Mouse (Mus musculus): ENCODE results near the gene Zfp112. TPM values are rescaled to one million over a fixed set of nuclear protein-coding genes. Genes with fewer than 3 reads are reported as not detected.
"Not testable (repeated sequence)": the region's sequence is repeated elsewhere in the genome, so short reads cannot be mapped to it uniquely, and the experiment has no call there.

Zfp112 gene
- polyA plus RNA-seq (2012; rRNA removed): 4.6 and 5.1 TPM in 2 replicates

GRCm38 (mm10) chr7:24112156-24112856 is at the start of gene Zfp112:
Gene Zfp112 (plus strand): TSS chr7:24112314.
- DNase-seq (ENCODE audit: low spot score): peak; percentile 58

DNA sequence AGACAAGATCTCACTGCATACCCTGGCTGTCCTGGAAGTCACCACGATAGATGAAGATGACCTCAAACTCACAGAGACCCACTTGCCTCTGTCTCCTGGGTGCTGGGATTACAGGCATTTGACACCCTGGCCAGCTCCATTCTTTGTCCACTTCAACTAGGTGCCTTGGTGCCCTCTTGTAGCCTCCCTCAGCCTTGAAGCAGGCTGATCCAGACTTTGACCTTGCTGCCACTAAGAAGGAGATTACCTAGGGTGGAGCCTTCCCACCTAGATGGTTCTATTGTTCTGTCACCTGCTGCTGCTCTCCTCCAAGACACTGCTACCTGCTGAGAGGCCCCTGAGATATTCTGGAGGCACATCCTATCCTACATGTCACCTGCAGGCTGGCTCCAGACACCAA is 37.7 kb upstream of the Zfp112 start:
- DNase-seq (ENCODE audit: low spot score): not testable (repeated sequence)

DNA sequence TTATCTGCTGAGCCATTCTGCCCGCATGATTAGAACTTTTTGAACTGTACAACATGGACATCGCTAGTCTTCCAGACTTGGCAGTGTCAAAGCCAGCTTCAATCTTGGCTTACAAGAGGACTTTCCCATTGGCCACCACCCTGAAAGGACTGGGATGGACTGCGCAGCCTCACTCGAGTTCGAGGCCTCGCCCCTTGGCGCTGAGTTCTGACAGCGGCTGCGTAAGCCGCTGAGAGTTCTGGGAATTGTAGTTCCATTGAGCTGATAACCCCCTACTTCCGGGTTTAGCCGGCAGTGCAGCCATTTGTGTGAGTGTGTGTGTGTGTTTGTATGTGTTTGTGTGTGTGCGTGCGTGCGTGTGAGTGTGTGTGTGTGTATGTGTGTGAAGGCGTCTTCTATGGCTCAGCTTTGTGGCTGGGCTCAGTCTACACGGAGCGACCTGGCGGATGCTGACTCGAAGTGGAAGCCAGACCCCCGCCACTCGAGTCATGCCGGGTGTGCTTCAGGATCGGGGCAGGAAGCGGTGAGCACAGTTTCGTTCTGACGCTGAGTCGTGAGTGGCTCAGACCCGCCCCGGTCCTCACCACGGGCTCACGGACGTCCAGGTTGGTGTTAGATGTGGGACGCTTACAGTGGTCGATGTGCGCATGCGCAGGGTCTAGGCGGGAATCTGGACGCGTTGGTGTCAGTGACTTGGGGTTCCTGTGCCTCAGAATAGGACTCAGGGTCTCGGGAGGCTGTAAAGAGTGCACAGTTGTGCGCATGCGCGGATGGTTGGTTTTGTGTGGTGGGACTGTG is 30.3 kb upstream of the Zfp112 start, which contains the start of gene Zfp180:
Gene Zfp180 (plus strand): TSS at position 291 of the 798 bp plus-strand sequence.
- peak; percentile 77 for DNase-seq (ENCODE audit: low spot score)

DNA sequence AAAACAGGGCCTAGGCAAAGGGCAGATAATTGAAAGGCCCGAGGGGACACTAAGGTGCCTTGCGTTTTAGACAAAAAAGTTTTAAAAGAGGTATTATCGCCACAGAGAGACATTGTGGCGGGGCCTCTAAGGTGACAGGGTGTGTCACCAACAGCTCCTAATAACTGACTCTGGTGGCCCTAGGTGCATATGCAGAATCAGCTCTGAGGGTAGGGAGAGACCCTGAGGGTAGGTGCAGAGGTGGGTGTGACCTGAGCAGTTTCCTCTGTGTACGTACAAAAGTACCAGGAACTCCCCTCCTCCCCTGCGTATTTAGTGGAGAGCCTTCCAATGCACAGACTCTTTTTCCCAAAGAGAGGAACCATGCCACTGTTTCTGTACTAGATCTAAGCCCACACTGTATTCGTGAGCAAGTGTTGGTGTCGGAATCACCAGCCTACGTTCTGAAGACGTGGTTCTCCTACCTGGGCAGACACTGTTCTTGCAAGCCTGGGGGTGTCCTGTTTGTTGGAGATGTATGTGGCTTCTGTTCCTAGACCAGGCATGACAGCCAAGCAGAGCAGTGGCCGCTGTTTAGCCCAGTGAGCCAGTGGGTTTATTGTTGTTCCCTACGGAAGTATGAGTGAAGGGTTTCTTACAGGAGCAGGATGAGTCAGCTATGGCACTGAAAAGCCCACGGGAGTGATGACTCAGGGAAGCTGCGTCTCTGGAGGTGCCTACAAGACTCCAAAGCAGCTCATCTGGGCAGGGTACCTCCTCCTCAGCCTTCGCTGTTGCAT is 29.5 kb upstream of the Zfp112 start:
- DNase-seq (ENCODE audit: low spot score): no peak

- no peak for DNase-seq (ENCODE audit: low spot score)
These were observed 25.2 kb upstream of the Zfp112 start for GRCm38 (mm10) chr7:24086871-24087270.

DNA sequence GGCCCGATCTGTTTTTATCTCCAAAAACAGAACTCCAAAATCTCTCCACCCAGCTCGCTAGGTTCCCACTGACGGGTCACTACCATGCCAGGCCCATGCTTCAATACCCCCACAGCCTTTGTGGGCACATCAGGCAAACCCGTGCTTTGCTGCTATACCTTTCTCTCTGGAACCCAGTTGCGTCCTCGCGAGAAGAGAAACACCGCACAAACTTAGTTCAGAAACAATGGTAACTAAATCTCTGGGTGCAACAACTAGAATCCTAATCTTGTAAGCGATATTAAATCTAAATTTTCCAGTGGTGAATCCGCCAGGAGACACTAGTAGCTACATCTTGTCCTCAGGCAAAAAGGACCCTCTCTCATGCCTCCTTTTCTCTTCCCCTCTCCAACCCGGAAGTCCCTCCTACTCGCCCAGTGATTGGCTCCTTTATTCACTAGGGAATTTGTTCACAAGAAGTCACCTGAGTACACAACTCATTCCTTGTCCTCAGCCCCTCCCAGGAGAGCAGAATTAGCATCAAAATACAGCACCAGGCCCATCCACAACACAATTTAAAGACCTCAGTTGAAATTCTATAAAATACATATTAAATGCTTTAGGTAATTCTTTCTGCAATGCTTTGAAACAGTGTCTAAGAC is 24.5 kb upstream of the Zfp112 start:
- DNase-seq (ENCODE audit: low spot score): no peak

DNA sequence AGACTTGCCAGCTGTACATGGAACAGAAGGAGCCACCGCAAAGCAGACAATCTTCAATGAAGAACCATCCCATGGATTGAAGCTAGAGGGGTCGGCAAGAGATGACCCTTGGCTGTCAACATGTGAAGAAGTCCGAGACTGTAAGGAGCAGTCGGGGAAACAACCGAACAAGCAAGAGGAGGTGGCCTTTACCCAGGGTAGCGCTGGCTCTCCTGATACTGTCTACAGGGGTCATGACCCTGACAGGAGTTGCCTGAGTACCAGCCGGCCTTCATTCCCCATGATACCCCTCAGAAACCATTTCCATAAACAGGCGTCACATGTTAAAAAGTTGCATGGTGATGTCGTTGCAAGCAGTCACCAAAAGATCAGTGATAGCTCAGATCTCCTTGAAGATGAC is 7.7 kb upstream of the Zfp112 start:
- peak; percentile 15 for DNase-seq (ENCODE audit: low spot score)

DNA sequence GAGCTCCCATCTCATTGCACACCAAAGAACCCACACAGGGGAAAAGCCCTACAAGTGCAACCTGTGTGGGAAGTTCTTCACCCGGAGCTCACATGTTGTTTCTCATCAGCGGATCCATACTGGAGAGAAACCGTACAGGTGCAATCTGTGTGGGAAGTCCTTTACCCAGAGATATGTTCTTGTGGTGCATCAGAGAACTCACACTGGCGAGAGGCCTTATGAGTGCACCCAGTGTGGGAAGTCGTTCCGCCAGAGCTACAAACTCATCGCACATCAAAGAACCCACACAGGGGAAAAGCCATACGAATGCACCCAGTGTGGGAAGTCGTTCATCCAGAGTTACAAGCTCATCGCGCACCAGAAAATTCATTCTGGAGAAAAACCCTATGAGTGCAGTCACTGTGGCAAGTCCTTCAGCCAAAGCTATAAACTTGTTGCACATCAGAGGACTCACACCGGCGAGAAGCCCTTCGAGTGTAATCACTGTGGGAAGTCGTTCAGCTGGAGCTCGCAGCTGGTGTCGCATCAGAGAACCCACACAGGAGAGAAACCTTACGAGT is 6.9 kb upstream of the Zfp112 start:
- peak; percentile 20 for DNase-seq (ENCODE audit: low spot score)

DNA sequence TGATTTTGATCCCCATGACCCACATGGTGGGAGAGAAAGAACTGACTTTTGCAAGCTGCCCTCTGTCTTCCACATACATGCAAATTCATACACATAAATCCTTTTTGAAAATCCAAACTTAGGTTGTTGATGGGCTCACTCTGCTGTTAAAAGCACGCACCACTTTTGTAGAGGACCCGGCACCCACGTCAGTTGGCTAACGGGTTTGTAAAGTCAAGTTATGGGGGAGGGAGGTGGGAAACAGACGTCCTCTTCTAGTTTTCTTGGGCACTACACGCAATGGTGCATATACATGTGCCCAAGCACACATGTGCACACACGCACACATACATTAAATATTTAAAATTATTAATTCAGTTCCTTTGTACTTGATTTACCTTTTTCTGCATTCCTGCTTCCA is 1.3 kb upstream of the Zfp112 start:
- no peak for DNase-seq (ENCODE audit: low spot score)

- no peak for DNase-seq (ENCODE audit: low spot score)
These were observed 350 bp upstream of the Zfp112 start for GRCm38 (mm10) chr7:24111772-24112155.

- DNase-seq (ENCODE audit: low spot score): no peak
These were observed 887 bp downstream of the Zfp112 start for GRCm38 (mm10) chr7:24113001-24113400.

- DNase-seq (ENCODE audit: low spot score): no peak
These were observed 4.5 kb downstream of the Zfp112 start for GRCm38 (mm10) chr7:24116655-24117054.

DNA sequence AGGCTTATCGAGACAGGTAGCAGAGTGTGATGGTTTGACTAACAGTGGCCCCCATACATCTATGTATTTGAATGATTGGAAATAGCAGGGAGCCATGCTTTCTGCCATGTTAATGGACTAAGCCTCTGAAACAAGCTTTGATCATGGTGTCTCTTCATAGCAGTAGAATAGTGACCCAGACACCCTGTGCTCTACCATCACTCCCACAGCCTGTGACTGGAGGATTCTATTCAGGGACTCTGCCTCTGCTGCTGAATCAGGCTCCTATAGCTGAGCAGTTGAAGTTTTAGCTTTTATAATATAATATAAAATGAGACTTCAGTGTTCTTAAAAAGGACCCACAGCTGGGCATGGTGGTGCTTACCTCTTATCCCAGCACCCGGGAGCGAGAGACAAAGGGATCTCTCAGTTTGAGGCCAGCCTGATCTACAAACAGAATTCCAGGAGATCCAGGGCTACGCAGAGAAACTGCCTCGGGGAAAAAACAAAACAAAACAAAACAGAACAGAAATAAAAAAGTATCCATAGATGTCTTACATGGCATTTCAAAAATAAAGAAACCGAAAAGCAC is 21.4 kb downstream of the Zfp112 start:
- no peak for DNase-seq (ENCODE audit: low spot score)

GRCm38 (mm10) chr7:24133996-24134828 is 22.1 kb downstream of the Zfp112 start, which contains the start of gene Zfp235:
Gene Zfp235 (plus strand): TSS chr7:24134169.
- peak; percentile 64 for DNase-seq (ENCODE audit: low spot score)

- DNase-seq (ENCODE audit: low spot score): no peak
These were observed 30.5 kb downstream of the Zfp112 start for GRCm38 (mm10) chr7:24142566-24142965.

DNA sequence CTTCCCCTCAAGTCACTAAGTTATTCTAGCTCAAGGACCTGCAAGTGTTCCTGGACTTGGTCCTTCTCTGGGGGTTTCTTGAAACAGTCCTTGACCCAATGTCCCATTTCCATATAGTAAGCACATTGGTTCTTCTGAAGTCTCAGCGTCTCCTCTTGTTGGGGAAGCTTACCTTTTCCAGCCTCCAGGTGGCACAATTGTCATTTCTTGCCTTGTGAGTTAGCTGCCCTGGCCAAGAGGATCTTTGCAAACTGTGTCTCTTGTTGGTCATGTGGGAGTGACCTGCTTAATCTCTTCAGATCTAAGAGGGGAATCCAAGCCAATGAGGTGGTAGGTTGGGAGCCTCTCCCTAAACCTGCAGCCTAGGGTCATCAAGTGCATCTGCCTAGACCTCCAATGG is 41.2 kb downstream of the Zfp112 start:
- DNase-seq (ENCODE audit: low spot score): no peak

DNA sequence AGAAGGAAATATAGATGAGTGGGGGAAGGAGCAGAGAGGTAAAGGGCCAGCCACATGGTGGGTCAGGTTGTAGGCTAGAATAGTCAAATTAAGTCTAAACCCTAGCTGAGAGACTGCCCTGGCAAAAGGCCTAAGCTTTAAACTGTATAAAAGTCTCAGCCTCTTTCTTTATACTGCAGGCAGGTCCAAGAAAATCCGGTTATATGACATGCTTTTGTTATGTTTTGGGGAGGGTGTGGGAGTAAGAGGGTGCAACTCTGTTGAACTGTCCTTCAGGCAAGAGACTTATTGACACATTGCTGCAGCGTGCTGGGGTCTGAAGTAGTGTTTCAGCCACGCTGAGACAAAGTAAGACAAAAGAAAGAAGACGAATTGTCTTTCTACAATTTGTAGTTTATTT is 60.1 kb downstream of the Zfp112 start:
- DNase-seq (ENCODE audit: low spot score): no peak

DNA sequence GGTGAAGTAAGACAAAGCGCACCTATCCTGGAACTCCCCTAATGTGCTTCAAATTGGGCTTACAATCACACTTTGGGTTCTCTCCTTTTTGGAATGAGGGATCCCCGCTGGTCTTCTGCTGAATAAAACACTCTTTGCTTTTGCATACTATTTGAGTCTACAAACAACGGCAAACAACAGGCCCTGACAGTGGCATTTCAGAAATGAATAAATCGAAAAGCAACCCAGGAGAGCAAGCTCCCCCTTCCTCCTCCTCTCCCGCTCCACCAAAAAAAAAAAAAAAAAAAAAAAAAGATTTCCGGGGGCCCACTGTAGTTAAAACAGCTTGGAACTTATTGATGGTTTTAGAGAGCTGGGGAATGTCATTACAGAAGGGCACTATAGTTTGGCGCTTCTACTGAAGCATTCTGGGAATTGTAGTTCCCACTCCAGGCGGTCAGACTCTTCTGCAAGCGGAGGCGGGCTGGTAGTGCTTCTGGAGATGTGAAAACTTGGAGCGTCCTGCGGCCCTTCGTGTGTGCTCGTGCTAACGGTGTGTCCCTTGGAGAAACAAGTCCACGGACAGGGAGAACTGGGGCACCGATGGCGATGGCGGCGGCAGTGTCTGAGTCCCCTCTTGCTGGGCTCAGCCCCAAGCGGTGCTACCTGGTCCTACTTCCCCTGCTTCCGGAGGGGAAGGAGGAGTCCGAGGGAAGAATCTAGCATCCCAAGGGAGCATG is 62.7 kb downstream of the Zfp112 start, which contains the start of gene Zfp114:
Gene Zfp114 (plus strand): TSS at position 443 of the 719 bp plus-strand sequence.
- DNase-seq (ENCODE audit: low spot score): peak; percentile 29

DNA sequence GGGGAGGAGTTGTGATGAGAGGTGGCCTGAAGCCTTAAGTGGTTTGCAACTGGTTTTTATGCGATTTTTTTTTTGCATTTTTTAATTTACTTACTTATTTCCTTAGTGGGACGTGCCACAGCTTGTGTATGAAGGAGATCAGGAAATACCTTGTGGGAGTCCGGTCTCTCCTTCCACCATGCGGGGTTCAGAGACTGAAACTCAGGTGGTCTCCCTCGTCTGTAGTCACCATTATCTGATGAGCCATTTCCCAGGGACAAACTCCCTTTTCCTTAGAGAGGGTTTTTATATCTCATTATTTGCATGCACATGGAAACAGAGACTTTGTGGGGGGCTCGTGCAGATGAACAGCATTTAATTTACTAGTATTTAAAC is 63.2 kb downstream of the Zfp112 start:
- no peak for DNase-seq (ENCODE audit: low spot score)
